Mouse (Mus musculus): Measurements from ENCODE around the gene Galp. TPM values are rescaled to one million over a fixed set of nuclear protein-coding genes. Genes with fewer than 3 reads are reported as not detected.

Galp gene
- not detected for total RNA-seq (2021)
- long read RNA-seq: 0 reads

GRCm38 (mm10) chr7:6196790-6197189 is at the start of gene Galp:
Gene Galp, plus strand, starts transcription at chr7:6197090.
- DNase-seq (ENCODE audit: low spot score in 2 of 2): no peak

DNA sequence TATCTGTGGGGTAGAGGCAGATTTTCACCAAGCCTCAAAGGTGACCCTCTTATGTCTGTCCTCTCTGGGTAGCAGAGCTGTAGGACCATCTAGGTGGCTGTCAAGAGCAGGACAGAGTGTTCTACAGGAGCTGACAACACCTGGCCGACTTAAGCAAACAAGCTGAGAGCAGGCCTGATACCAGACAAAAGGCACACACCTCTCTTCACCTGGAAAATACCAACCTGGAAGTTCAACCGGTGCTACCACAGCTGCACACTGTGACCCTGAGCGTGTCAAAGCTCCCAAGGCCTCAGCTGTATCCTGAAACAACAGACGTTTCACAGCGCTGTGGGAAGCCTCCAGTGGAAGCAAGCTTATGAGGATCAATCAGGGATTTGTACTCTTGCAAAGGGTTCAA is 49.2 kb upstream of the Galp start:
- no peak for DNase-seq (ENCODE audit: low spot score in 2 of 2)

GRCm38 (mm10) chr7:6151266-6151665 is 45.6 kb upstream of the Galp start:
- DNase-seq (ENCODE audit: low spot score in 2 of 2): no peak

GRCm38 (mm10) chr7:6152036-6152435 is 44.9 kb upstream of the Galp start:
- DNase-seq (ENCODE audit: low spot score in 2 of 2): no peak

- DNase-seq (ENCODE audit: low spot score in 2 of 2): no peak
These were observed 43.8 kb upstream of the Galp start for GRCm38 (mm10) chr7:6153131-6153530.

DNA sequence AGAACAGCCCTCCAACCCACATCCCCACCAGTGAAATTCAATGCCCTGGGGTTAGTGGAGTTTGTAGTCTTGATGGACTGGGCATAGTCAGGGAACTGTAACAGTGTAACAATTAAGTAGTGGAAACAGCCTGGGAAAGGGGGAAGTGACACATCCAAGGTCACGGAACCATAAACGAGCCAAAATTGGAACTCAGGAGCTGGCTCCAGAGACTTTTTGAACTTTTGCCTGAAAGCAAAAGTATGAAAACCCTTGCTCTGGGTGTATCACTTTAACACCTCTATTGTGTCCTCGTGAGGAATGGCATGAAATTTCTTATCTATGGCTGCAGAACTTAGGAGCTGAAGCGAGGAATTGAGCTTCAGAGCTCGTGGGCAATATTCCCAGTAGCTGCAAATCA is 42.7 kb upstream of the Galp start:
- DNase-seq (ENCODE audit: low spot score in 2 of 2): no peak

DNA sequence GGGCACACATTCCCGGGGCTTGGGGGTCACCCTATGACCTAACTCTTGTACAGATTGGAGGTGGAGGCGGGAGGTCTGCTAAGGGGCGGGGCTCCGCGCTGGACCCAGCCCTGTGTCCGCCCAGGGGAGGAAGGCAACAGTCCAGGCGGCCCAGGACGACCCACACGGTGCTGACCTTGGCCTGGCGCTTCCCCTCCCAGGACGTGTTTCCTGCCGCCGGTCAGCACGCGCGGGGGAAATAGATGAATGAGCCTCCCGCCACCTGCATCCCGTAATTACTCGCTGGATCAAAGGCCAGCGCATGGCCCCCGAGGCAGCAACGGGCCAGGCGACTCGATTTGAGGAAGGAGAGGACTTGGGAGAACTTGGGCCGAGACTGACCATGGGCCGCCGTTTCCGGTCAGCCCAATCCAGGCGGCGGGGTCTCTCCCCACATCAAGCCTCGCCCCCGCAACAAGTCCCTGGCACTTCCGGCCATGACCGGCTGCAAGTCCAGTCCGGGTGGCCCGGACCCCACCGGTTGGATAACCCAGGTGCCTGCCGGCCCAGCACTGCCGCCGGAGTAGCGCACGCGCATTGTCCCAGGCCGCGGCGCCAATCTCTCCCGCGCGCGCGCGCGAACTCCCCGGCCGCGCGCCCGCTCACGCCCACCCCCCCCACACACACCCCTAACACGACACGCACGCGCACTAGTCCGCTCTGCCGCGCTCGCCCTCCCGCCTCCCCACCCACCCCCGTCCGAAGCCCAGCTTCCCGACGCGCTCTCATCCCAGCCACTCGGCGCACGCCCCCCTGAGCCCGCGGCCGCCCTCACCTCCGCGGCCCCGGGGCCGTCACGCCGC is 41.6 kb upstream of the Galp start:
- peak; percentile 80 to 89 for DNase-seq (ENCODE audit: low spot score in 2 of 2)

DNA sequence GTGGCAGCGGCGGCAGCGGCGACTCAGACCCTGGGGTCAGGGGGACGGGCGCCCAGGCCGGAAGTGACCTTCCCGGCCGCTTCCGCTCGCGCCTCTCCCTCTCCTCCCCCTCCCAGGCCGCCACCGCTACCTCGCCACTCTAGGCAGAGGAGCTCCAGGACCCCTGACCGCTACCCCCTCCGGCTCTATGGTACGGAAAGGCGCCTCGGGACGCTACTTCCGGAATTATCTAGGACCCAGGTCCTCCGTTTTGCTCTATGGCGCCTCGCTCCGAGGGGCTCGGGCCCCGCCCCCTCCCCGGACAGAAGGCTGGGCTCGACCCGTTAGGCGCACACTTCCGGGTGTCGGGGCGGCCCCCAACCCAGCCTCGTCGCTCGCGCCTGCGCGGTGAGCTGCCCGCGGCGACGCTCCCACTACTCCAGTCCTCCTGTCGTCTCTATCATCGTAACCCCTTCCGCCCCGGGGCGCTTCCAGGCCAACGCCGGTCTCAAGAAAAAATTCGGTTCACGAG is 40.9 kb upstream of the Galp start, which contains the start of gene Zfp787:
Gene Zfp787, minus strand, starts transcription at position 97 of the 511 bp plus-strand sequence.
- DNase-seq (ENCODE audit: low spot score in 2 of 2): peak; percentile 96 to 98

DNA sequence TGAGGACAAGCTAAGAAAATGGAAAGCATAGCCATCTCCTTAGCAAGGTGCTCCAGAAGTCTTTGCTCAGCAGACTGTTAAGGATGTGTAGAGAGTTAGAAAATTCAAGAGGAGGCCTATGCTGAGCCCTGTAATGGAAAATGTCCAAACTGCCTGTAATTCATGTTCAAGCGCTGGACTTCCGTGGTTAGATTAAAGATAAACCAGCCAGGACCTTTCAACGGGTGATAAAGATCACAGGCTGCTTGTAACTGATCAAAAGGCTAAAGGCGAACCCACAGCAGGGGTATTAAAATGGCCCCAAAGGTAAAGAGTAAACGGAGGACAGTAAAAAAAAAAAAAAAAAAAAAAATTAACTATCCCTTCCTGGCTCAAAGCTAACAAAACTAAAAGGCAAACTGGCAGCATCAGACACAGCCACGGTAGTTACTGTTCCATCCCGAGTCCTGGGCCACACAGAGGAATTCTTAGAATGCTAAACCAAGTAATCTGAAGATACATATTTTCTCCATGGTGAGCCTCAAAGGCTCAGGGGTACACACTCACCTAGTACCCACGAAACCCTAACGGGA is 39.9 kb upstream of the Galp start:
- DNase-seq (ENCODE audit: low spot score in 2 of 2): no peak

- no peak for DNase-seq (ENCODE audit: low spot score in 2 of 2)
These were observed 39.4 kb upstream of the Galp start for GRCm38 (mm10) chr7:6157479-6157878.

GRCm38 (mm10) chr7:6159604-6160003 is 37.3 kb upstream of the Galp start:
- no peak for DNase-seq (ENCODE audit: low spot score in 2 of 2)

- no peak for DNase-seq (ENCODE audit: low spot score in 2 of 2)
These were observed 35.3 kb upstream of the Galp start for GRCm38 (mm10) chr7:6161541-6161940.

GRCm38 (mm10) chr7:6162172-6162571 is 34.7 kb upstream of the Galp start:
- DNase-seq (ENCODE audit: low spot score in 2 of 2): no peak

GRCm38 (mm10) chr7:6164671-6165070 is 32.2 kb upstream of the Galp start:
- DNase-seq (ENCODE audit: low spot score in 2 of 2): no peak

GRCm38 (mm10) chr7:6169403-6169802 is 27.5 kb upstream of the Galp start:
- no peak for DNase-seq (ENCODE audit: low spot score in 2 of 2)

DNA sequence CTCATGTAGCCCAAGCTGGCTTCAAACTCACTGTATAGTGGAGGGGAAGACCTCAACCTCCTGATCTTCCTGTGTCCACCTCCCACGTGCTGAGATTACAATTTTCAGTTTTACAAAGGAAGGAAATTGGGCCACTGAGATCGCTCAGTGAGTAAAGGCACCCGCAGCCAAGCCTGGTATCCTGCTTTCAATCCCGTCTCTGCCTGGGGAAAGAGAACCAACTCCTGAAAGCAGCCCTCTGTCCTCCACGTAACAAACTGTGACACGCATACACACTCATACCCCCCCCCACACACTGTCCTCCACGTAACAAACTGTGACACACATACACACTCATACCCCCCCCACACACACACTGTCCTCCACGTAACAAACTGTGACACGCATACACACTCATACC is 26.5 kb upstream of the Galp start:
- DNase-seq (ENCODE audit: low spot score in 2 of 2): no peak

DNA sequence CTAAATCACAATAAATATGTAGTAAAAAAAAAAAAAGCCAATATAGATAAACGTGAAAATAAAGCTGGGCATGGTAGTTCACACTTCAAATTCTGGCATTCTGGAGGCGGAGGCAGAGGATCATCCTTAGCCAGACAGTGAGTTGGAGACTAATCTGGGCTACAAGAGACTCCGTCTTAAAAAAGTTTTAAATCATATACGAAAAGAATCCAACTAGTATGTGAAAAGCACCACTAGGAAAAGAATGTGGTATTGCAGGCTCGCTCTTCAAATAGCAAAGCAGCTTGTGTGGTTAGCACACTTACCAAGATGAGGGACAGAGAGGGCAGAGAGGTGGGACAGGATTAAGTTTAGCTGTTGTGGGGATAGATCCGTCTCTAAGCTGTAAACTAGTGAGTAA is 26.0 kb upstream of the Galp start:
- DNase-seq (ENCODE audit: low spot score in 2 of 2): no peak

- DNase-seq (ENCODE audit: low spot score in 2 of 2): peak; percentile 74 to 77
These were observed 25.4 kb upstream of the Galp start for GRCm38 (mm10) chr7:6171444-6172005.

DNA sequence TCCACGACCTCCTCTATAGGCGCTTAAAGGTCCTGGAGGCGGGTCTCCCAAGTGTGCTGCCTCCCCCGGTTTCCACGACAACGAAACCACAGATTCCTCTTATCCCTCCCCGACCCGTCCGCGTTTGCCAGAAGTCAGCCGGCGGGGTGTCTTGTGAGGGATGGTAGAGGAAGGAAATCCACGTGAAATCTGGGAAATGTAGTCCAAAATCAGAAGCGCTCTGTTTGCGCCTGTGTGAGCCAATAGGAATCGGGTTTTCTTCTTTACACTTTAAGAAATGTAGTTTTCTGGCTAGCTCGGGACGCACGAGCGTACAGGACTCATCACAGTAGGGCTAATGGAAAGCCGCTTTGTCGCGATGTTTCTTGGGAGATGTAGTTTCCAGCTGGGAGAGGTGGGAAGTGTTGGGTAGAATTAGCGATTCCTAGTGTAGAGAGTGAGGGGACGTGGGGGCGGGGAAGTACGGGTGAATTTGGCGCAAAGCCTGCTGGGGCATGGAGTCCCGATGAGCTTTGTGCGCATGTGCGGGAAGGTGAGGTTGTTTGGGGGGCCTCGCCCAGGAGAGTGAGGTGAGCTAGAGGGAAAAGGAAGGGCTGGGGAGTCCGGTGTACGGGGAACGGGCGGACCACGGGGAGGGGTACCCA is 24.8 kb upstream of the Galp start, which contains the start of gene Zfp444:
Gene Zfp444, plus strand, starts transcription at position 221 of the 644 bp plus-strand sequence.
- DNase-seq (ENCODE audit: low spot score in 2 of 2): peak; percentile 100

- DNase-seq (ENCODE audit: low spot score in 2 of 2): no peak
These were observed 24.1 kb upstream of the Galp start for GRCm38 (mm10) chr7:6172674-6173244.

DNA sequence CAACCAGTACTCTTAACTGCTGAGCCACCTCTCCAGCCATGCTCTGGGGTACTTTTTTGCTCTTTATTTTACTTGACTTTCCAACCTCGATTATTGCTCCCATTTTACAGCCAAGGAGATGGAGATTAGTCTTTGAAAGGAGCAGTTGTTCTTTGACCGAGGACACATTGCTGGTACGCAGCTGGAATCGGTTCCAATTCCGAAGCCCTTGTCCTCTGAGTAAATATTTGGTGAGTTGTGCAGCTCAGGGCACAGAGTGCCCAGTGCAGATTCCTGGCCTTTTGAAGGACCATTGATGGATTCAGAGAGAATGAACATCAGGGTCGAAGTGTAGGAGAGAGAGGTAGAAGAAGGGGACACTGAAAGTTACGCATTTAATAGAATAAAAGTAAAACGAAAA is 23.0 kb upstream of the Galp start:
- no peak for DNase-seq (ENCODE audit: low spot score in 2 of 2)

Data from layer of hippocampus, postnatal 10 days (tissue).